Mouse (Mus musculus): ENCODE results near the gene Ccdc92.

Ccdc92 gene

DNA sequence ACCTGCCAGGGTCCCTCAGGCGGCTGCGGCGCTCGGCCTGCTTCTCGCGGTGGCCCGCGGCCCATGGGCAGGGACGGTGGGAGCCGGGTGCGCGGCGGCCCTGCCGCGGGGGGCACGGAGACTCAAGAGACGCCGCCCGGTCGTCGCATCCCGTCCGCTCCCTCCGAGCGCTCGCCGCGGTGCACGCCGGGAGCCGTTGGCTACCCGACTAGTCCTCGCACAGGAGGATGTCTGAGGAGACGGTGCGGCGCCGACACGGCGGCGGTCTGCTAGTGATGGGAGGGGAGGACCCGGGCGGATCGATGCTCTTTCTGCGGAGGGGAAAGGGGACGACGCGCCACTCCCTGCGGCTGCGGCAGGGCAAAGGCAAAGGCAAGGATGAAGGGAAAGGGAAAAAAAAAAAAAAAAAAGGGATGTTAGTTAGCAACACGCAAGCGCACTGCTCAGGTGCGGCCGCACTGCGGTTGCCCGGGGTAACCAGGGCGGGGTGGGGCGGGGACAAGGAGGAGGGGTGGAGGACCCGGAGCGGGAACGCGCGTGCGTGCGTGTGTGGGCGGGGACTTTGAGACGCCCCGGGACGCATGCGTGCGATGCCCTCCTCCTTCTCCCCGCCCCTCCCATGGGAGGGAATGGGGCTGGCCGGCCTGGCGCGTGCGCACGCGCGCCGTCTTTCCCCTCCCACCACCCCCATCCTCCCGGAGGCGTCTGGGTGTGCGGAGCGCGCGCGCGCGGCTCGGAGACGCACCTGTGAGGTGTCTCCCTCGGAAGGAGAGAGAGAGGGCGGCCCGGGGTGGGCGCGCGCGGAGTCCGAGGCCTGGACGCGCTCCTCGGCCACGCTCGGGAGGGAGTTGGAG is at the start of gene Ccdc92, which contains the start of gene Zfp664:
TSS of gene Ccdc92 (minus strand) at position 412 of the 854 bp plus-strand sequence.
TSS of gene Zfp664 (plus strand) at position 679 of the 854 bp plus-strand sequence.
- in situ Hi-C loops (cut with MboI; ENCODE audit: low pct_unique_long_range_greater_than_20kb in 1 of 2, low sequenced_read_pairs in 2 of 2, unreplicated experiment in 1 of 2) = no loop called here

DNA sequence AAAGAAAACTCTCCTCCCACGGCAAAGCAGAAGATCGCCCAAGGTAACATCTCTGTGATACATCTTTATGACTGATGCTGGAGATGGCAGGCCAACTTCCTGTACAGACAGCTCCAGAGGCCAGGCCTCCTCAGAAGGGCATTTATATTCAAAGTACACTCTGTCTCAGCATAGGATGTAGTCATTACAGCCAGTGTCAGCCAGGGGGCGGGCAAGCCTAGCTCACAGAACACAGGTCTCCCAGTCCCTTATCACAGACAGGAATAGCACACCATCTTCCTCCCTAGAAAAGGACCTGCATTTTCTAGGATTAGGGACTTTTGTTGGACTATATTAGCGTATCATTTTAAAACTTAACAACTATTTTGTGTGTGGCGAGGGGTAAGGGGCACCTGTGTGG is 46.6 kb upstream of the Ccdc92 start:
- in situ Hi-C loops (cut with MboI; ENCODE audit: low pct_unique_long_range_greater_than_20kb in 1 of 2, low sequenced_read_pairs in 2 of 2, unreplicated experiment in 1 of 2) = loop anchor here (10.0 to 25.0 kb wide), 2 partner anchors 346 to 353 kb away; no protein-coding TSS in a partner anchor

DNA sequence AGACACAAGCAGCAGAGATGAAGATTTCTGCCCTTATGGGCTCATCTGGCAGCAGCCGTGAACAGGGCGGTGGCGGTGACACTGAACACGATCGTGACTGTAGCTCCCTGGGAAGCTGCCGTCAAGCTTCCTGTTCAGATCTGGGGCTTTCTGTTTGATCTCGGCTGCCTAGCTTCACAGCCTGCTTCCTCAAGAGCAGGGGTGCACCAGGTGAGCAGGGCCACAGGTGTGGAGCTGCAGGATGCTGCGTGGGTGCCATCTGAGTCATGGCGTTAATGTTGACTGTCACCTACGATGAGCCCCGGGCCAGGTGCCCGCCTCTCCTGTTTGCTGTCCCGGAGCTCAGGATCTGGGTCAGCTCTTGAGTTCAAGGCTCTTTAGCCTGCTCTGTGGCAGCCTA is 44.7 kb upstream of the Ccdc92 start:
- in situ Hi-C loops (cut with MboI; ENCODE audit: low pct_unique_long_range_greater_than_20kb in 1 of 2, low sequenced_read_pairs in 2 of 2, unreplicated experiment in 1 of 2) = loop anchor here (10.0 to 25.0 kb wide), 2 partner anchors 348 to 355 kb away; no protein-coding TSS in a partner anchor

DNA sequence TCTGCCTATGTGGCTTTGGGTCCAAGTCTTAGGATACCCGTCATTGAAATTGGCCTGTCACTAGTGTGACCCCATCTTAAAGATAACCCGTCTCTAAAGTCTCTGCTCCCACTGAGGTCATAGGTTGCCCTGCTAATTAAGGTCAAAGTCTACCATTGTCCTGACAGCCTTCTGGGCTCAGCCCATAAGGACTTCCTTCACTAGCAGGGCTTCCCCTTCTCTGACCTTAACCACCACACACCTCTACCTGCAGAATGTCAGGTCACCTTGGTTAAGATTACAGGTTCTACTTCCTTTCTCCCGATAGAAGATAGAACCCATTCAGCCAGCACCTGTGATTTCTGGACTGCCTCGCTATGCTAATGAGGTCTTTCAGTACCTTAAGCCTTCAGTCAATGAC is 41.6 kb upstream of the Ccdc92 start:
- in situ Hi-C loops (cut with MboI; ENCODE audit: low pct_unique_long_range_greater_than_20kb in 1 of 2, low sequenced_read_pairs in 2 of 2, unreplicated experiment in 1 of 2) = loop anchor here (10.0 to 25.0 kb wide), 2 partner anchors 351 to 358 kb away; no protein-coding TSS in a partner anchor

DNA sequence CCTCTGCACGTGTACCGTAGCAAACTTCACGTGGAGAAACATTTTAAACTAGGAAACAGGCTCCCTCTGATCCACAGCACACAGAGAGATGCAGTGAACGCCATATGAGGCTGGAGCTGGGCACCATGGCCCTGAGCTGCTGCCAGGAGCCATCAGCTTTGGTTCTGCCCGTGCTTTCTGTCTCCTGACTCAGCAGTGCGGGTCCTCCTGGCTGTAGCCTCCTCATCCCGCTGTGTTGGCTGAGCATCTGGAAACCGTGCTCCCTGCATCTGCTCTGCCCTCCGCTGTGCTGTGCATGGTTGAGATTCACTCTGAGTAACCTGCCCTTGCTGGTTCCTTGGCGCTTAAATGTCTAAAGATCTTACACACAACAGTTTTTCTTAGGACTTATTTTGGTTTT is 40.0 kb upstream of the Ccdc92 start:
- in situ Hi-C loops (cut with MboI; ENCODE audit: low pct_unique_long_range_greater_than_20kb in 1 of 2, low sequenced_read_pairs in 2 of 2, unreplicated experiment in 1 of 2) = loop anchor here (10.0 to 25.0 kb wide), 2 partner anchors 353 to 360 kb away; no protein-coding TSS in a partner anchor

DNA sequence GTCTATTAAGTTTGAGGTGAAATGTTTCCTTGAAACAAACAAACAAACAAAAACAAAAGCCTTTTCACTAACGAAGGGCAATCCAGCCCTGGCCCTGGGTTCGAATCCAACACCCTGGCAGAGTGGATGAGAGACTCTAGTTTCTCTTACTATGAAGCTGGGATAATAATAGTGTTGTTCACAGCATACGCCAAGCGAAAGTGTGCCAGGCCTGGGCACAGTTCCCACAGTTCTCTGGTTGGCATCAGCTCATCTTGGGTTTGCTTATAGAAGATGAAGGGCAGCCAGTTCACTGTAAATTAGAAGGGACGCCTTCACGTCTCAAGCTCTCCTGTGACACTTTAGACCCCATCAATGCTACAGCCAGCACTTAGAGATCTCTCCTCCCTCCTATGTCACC is 39.5 kb upstream of the Ccdc92 start:
- in situ Hi-C loops (cut with MboI; ENCODE audit: low pct_unique_long_range_greater_than_20kb in 1 of 2, low sequenced_read_pairs in 2 of 2, unreplicated experiment in 1 of 2) = loop anchor here (10.0 to 25.0 kb wide), 2 partner anchors 353 to 361 kb away; no protein-coding TSS in a partner anchor

DNA sequence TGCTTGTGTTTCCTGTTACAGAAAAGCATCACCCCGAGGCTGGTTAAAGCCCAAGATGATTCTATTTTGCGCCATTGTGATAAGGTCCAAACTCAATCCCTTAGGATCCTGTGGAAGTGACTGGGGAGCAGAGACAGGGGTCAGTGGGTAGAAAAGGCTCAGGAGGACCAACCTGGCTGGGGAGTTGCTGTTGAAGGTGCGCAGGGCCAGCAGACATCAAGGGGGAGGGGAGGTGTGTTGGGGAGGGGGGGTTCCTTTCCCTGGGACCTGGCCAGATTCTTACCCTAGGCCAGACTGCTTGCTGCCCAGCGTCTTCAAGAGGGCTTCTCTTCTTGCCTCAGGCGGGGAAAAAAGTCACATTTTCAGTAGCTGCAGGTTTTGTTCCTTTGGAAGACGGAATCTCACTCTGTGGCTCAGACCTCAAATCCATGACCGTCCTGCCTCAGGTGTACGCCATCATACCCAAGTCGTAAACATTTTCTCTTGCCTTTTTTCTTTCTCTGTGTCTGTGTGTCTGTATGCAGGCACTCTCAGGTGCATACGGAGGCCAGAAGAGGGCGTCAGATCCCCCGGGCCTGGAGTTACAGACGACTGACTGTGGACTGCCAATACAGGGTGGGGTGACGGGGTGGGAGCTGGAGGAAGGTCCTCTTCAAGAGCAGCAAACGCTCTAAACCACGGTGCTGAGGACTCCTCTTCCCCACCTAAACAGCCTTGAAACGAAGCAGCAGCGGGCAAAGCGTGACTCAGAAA is 38.7 kb upstream of the Ccdc92 start:
- in situ Hi-C loops (cut with MboI; ENCODE audit: low pct_unique_long_range_greater_than_20kb in 1 of 2, low sequenced_read_pairs in 2 of 2, unreplicated experiment in 1 of 2) = loop anchor here (10.0 to 25.0 kb wide), 2 partner anchors 354 to 361 kb away; no protein-coding TSS in a partner anchor

DNA sequence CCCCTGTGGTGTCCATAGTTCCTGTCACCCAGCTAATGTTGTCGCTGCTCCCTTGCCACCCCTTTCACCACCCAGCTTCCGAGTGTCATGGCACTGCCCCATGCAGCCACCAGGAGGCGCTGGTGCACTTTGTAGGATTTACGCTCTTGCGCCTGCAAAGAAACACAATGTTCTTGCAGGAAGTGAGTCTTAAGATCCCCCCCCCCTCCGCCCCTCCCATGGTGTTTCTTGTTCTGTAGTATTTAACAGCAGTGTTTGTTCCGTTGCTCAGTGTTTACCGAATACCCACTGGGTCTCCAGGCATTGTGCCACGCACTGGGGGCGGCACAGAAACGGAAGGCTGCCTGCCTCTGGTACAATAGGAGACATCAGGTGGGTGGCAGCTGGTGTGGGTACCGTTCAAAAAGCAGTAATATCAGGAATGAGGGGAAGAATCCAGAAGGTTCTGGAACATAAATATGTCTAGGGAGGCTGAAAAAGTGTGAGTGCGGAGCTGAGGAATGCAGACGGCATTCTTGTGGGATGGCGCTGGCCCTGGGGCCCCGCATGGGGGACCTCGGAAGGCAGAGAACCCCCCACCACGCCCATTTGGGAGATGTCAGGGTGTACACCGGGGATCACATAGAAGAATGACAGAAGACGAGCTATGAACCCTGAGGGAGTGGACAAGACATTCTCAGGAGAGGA is 37.9 kb upstream of the Ccdc92 start:
- in situ Hi-C loops (cut with MboI; ENCODE audit: low pct_unique_long_range_greater_than_20kb in 1 of 2, low sequenced_read_pairs in 2 of 2, unreplicated experiment in 1 of 2) = loop anchor here (10.0 to 25.0 kb wide), 2 partner anchors 355 to 362 kb away; no protein-coding TSS in a partner anchor

DNA sequence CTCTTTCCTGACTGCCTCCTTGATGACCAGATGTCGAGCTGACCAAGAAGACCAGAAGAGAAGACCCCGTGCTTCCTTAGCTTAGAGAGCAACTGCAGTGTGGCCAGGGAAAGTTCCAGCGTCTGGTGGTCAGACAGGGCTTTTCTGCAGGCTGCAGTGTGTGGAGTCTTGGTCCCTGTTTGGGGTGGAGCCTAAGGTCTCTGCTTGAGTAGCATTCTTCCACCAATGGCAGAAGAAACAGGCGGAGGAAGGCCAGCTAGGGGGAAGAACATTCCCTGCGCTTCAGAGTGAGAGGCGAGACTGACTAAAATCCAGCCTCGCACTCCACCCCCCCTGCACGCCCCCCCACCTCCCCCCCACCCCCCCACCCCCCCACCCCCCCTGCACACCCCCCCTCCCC is 33.9 kb upstream of the Ccdc92 start:
- in situ Hi-C loops (cut with MboI; ENCODE audit: low pct_unique_long_range_greater_than_20kb in 1 of 2, low sequenced_read_pairs in 2 of 2, unreplicated experiment in 1 of 2) = no loop called here

DNA sequence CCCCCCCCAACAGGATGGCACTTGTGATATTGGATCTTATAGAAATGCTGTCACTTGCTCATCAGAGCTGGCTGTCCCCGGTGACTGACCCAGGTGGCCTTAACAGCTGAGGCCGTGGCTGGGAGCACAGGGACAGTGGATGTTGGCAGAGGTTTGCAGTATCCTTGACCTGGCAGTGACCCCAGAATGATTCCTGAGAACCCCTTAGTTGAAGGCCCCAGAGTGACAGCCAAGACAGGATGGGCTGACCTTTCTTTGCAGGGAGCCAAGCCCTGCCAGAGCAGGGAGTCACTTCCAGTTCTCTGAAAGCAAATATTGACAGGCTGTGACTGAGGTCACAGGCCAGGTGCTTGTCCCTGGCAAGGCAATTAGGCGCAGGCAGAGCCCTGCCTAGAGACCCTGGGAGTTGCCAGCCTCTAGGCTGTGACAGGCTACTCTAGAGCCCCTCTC is 29.7 kb upstream of the Ccdc92 start:
- in situ Hi-C loops (cut with MboI; ENCODE audit: low pct_unique_long_range_greater_than_20kb in 1 of 2, low sequenced_read_pairs in 2 of 2, unreplicated experiment in 1 of 2) = no loop called here

DNA sequence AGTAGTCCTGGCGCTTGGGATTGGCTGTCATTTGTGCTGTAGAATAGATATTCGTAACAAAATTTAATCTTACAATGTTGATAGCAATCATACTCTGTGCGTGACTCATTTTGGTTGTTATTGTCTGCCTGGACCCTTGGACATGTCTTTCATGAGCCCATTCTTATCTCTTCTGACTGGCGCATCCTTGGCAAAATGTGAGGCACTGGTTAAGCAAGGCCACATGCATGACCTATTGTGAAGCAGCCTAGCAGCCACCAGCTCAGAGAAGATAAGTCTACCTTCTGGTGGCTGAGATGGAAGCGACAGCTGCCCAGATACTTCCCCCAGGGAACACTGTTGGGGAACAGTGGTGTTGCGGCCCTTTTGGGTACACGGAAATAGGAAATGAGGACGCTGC is 26.4 kb upstream of the Ccdc92 start:
- in situ Hi-C loops (cut with MboI; ENCODE audit: low pct_unique_long_range_greater_than_20kb in 1 of 2, low sequenced_read_pairs in 2 of 2, unreplicated experiment in 1 of 2) = no loop called here

DNA sequence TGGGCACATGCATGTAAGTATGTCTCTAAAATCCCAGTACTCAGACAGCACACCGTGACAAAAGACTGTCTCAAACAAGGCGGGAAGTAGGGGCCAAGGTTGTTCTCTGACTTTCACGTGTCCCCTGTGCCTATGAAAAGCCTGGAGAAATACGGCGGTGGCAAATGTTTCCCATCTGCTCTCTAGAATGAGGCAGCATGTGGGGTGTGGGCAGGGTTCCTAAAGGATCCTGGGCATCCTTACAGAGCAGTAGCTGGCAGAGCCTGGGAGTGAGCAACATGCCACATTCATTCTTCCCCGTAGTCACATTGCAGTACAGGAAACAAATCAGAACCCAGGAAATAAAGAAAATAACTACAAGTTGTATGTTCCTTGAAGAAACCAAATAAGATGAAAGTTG is 21.7 kb upstream of the Ccdc92 start:
- in situ Hi-C loops (cut with MboI; ENCODE audit: low pct_unique_long_range_greater_than_20kb in 1 of 2, low sequenced_read_pairs in 2 of 2, unreplicated experiment in 1 of 2) = no loop called here

DNA sequence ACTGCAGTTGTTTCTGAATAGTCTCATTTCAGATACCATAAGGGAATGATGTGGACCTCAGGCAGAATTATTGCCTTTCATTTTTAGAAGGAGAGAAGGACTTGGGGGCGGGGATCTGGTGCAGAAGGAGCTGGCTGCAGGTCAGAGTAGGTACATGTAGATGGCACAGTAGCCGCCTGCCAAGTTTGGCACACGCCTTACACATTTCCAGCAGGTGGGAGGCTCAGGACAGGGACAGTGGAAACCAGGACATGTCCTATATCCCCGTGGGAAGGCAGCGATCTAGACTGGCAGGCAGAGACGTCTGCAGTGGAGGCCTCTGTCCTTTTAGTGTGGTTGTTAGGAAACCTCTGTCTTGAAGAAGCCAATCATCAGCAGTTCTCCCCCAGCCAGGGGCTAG is 17.6 kb upstream of the Ccdc92 start:
- in situ Hi-C loops (cut with MboI; ENCODE audit: low pct_unique_long_range_greater_than_20kb in 1 of 2, low sequenced_read_pairs in 2 of 2, unreplicated experiment in 1 of 2) = loop anchor here in 1 of 2 experiments (10.0 kb wide), 1 partner anchor 105 kb away; no protein-coding TSS in a partner anchor

DNA sequence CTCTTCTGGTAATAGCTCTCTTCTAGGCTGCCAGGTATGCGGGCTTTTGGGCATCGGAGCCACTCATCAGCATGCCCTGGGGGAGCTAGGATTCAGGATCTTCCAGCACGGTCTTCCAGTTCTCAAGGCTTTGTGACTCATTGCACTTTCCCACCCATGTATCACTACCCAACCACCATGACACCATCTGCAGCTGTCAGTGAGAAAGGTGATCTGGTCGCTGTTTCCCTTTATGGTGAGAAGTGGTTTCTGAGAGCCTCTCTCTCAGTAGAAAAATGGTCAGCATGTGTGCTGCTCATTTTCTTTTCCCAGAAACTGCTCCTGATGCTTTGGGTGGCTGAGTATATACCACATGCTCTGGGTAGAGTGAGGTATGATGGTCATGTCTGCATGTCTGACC is 17.0 kb upstream of the Ccdc92 start:
- in situ Hi-C loops (cut with MboI; ENCODE audit: low pct_unique_long_range_greater_than_20kb in 1 of 2, low sequenced_read_pairs in 2 of 2, unreplicated experiment in 1 of 2) = loop anchor here in 1 of 2 experiments (10.0 kb wide), 1 partner anchor 104 kb away; no protein-coding TSS in a partner anchor

DNA sequence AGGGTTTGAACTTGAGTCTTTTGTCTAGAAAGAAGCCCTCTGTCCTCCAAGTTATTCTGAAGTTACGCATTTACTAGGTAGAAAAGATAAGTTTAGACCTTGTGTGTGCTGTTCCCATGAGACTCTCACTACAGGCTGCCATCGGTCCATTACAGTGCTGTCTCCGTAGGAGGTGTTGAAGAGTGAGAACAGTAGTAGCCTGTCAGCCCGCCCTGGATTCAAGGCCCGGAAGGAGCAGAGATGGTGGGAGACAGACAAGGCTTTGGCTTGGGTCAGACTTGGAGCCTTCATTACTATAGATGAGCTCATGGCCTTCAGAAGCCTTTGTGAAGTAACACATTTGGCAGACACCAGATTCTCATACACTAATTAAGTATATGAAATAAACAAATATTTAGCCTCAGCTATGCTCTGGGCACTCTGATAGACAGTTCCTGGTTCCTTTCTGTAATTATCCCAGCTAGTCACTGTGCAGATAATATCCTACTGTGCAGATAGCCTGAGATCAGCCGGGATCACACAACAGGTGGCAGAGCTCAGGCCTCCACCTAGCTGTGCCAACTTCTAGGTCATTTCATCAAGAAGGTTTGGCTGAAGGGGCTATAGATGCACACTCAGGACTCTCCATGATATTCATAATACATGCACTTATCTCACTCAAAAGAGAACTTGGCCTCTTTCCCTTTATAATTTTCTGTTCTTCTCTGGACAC is 11.8 kb upstream of the Ccdc92 start:
- in situ Hi-C loops (cut with MboI; ENCODE audit: low pct_unique_long_range_greater_than_20kb in 1 of 2, low sequenced_read_pairs in 2 of 2, unreplicated experiment in 1 of 2) = loop anchor here in 1 of 2 experiments (10.0 kb wide), 1 partner anchor 99 kb away; no protein-coding TSS in a partner anchor

DNA sequence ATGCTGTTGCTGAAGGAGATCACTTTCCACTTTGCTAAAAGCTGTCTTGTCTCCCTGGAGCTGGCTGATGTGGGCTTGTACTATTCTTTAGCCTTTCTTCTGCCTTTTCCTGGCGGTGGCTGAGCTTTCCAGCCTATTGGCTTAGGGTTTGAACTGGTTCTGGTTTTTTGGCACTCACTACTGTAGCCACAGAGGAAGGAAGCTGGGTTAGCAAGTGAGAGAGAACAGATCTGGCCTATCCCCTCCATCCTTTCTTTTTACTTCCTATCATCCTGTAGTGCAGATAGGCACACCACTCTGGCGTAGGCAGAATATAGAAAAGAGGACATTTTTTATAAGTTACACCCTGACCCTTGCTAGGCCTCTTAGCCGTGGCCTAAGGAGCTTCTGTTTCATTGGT is 10.9 kb upstream of the Ccdc92 start:
- in situ Hi-C loops (cut with MboI; ENCODE audit: low pct_unique_long_range_greater_than_20kb in 1 of 2, low sequenced_read_pairs in 2 of 2, unreplicated experiment in 1 of 2) = loop anchor here in 1 of 2 experiments (10.0 kb wide), 1 partner anchor 98 kb away; no protein-coding TSS in a partner anchor

DNA sequence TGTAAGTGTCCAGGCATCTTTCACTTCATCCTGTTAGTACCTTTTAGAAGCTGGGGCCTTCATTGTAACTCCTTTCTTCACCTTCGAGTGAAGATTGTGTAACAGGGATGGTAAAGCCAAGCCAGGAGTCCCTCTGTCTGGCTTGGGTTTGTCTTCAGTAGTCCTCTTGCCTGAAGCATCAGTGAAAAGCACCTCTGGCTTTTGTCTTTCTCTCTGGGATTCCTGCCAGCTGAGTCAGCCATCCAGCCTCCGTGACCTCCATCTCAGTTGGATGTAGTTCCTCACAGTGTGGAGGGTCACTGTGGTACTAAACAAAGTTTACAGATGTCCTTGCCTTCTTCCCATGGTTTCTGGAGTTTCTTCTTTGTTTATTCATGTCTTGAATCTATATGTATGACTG is 9.8 kb upstream of the Ccdc92 start:
- in situ Hi-C loops (cut with MboI; ENCODE audit: low pct_unique_long_range_greater_than_20kb in 1 of 2, low sequenced_read_pairs in 2 of 2, unreplicated experiment in 1 of 2) = loop anchor here in 1 of 2 experiments (10.0 kb wide), 1 partner anchor 97 kb away; no protein-coding TSS in a partner anchor

Data from mouse embryonic stem cell (cell line).